Mouse (Mus musculus) heart, adult 9 months (tissue): ENCODE measurements around the gene Rpl36a.
"Not testable (repeated sequence)": the region's sequence is repeated elsewhere in the genome, so short reads cannot be mapped to it uniquely, and the experiment has no call there.

Experiments used
- DNase-seq, 2 experiments: peaks; one replicate each; pipeline ENCODE4 v3.0.0; 2022; ENCODE audit warnings: low spot score in 2 of 2

Rpl36a gene

DNA sequence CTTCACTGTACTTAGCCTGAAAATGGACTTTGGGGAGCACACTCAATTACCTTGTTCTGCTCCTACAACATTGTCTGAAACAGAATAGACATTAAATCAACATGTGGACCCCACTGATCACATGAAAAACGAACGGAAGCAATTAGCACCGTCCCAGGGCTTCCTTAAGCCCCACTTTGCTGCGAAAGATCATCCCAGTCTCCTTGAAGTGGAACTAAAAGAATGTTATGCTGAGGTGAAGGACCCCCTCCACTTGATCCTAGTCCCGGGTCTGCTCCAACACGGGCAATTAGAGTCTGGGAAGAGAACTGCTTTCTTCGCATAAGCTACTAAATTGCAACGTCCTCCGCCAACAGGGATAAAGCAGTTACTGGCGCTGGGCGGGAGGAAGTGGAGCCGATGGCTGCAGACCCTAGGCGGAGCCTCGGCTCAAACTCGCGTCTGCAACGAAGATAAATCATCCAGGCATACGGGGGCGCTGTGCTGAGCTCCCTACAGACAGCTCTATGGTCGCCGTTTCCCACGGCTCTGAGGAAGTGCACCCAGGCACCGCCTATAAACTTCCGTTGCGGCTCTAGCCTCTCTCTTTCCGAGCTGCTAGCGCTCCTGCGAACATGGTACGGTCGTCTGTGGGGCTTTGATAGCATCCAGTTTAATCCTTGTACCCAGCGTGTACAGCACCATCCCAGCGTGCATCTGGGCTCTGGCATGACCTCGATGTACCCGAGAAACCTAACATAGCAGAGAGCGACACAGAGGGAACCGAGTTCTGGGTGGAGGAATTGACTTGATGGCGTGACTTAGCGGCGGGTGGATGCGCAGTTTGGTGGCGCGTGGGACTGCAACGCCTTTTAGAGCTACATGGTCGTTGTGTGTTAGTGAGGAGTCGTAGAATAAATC lies at the start of gene Rpl36a:
Gene Rpl36a (plus strand): TSS at position 552 of the 900 bp plus-strand sequence.
- peak; percentile 84 to 89 for DNase-seq

DNA sequence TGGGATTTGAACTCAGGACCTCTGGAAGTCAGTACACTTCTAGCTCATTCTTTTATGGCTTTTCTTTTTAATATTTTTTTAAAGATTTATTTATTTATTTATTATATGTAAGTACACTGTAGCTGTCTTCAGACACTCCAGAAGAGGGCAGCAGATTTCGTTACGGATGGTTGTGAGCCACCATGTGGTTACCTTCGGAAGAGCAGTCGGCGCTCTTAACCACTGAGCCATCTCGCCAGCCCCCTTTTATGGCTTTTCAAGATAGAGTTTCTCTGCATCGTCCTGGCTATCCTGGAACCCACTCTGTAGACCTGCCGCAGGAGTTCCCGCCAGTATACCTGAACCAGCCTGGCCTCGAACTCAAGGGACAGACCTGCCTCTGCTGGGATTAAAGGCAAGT lies 45.7 kb upstream of the Rpl36a start:
- DNase-seq, result not testable (repeated sequence)

DNA sequence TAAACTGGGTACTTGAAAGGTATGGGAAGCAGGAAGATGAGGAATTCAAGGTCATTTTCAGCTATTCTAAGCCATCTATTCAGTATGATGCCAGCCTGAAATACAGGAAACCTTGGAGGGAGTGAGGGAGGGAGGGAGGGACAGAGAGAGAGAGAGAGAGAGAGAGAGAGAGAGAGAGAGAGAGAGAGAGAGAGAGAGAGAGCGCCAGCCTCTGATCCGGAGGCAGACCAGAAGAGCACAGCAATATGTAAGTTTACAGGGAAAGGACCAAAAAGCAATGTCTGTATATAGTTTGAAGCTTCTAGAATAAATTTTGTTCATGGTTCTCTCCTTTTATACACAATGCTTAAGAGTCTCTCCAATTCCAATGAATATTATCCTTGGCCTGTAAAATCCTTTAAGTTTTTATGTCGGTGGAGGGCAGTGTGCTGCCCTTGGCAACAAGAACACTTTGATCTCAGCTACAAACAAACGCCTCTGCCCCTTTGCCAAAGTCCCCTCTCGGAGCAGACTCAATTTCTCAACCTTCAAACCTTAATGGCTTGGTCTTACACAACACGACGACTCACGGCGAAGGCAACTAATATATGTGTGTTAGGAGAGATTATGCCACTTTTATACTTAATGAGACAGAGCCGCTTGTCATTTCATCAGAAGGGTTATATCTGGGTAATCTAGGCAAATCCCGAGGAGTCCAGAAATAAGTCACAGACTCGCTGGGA lies 44.9 kb upstream of the Rpl36a start:
- DNase-seq, result no peak

GRCm38 (mm10) chrX:134541145-134541954 lies 44.1 kb upstream of the Rpl36a start, which contains the start of gene Timm8a1:
Gene Timm8a1 (minus strand): TSS chrX:134541865.
- DNase-seq, result peak; percentile 49 to 59

DNA sequence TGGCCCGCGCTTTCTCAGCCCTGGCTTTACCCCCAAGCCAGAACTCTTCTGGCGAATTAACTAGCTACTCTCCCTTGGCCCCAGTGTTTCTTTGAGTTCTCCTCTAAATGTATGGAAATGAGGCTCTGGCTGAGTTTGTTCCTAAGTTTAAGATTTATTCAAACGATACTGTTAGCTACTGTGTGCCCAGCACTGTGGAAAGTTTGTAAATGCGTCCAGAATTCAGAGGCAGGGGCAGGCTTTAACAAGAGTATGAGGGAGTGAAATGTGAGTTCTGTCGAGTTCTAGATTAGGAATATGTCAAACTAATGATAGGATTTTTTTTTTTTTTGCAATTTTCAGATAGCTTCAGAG lies 43.5 kb upstream of the Rpl36a start:
- no peak for DNase-seq

DNA sequence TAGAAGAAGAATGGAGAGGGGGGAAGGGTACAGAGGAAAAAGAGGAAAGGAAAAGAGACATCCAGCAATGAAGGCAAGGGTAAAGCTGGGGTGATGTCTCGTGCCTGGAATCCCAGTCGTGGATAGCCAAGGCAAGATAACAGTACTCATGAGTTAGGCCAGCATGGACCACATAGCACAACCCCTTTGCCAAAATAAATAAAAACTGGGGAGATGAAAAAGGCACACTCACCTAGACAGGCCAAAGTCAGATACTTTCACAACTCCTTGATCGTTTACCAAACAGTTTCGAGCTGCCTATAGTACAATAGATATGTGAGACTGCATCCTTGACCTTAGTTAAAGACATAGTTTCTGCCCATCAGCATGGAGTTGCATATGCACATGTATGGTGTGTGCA lies 38.1 kb upstream of the Rpl36a start:
- no peak for DNase-seq

GRCm38 (mm10) chrX:134550903-134551302 lies 34.6 kb upstream of the Rpl36a start:
- peak in 1 of 2 experiments; percentile 19 for DNase-seq

DNA sequence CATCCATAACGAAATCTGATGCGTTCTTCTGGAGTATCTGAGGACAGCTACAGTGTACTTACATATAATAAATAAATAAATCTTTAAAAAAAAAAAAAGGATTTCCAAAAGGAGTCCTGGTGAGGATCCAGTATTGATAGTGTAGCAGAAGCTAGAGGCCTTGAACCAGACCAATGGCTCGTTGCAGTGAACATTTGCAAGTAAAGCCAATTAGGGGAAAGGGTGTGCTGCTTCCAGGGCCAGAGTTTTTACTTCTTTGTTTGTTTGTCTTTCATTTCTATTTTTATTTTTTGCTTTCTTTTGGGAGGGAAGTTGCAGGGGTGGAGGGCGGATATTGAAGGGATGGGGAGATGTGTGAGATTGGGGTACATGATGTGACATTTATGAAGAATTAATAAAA lies 32.1 kb upstream of the Rpl36a start:
- no peak for DNase-seq

DNA sequence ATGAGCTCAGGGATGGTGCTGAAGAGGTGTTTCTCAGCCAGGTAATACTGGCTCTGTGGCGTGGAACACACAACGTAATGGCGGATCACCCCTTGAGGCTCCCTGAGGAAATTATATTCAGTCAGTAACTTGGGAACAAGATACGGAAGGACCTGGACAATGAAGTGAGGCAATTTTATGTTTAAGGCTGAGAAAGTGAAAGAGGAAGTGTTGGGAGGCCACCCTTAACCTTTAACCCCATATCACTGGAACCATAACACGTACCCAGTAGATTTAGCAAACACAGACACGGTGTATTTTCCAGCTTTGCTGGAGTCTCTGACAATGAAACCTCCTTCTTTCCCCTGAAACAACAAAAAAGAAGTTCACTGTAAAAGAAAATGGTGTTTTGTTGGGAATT lies 31.0 kb upstream of the Rpl36a start:
- DNase-seq, result no peak

DNA sequence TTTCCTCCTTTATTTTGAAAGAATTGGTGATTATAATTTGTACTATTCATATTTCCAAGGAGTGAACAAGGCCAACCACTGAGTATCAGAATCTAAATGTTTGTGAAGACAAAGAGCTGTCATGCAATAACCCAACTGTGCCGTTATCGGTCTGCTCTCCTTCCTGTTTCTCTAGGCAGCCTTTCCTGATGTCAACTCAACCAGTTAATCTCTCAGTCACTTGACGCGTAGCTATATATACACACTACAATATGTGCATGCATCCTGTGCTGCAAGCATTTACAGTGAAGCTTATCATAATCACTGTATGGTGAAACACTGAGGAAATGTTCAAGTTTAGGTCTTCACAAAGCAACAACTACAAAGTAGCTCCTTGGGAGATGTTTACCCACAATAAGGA lies 21.1 kb upstream of the Rpl36a start:
- DNase-seq, result no peak

DNA sequence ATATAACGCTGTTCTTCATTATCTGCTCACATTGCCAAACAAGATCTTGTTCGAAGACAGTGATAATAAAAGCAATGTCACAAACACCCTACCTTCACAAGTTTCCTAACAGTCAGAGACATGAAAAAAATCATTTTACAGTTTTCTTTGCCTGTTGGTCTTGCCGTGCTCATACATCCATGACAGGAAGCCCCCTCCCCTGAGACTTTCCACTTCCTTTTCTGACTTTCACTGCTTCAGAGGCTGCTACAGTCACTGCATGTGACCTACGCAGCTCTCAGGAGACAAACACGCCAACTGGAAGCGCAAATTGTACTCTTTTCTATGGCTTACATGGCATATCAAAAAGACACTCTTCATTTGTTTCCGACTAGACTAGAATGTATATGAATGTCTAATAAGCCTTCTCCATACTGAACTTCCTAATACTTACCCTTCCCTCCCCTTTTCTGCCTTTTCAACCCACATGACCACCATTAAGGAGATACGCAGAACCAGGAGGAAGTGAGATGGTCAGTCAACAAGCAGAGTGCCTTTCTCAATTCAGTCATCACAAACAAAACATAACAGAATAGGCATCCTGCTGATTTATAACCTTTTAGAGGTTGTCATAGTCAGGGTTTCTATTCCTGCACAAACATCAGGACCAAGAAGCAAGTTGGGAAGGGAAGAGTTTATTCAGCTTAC lies 18.8 kb upstream of the Rpl36a start:
- DNase-seq, result no peak

DNA sequence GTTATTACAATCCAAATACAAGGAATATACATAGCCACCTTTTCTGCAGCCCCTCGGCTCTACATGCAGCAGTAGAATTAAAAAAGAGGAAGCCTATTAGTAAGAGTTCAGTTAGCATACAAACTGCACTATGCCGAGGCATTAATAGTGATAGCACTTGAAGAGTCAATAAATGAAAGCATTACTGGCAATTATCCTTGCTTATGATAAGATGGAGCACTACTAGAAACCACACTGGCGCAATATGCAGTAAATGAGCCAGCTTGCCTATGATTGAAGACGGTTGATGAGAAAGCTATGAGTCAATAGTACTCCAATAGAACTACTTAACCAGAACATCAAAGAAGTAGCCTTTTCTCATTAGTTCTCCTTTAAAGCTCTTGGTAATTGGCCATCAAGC lies 7.6 kb upstream of the Rpl36a start:
- DNase-seq, result no peak

GRCm38 (mm10) chrX:134580528-134581305 lies 4.7 kb upstream of the Rpl36a start:
- DNase-seq, result no peak

- no peak for DNase-seq
Observed at GRCm38 (mm10) chrX:134582270-134582669, 3.2 kb upstream of the Rpl36a start.

- DNase-seq, result no peak
Observed at GRCm38 (mm10) chrX:134582888-134583669, 2.4 kb upstream of the Rpl36a start, which contains the start of gene Btk. Gene Btk (minus strand): TSS chrX:134583570.

GRCm38 (mm10) chrX:134586447-134586846 lies 993 bp downstream of the Rpl36a start:
- DNase-seq, result no peak

GRCm38 (mm10) chrX:134588261-134588660 lies 2.8 kb downstream of the Rpl36a start:
- no peak for DNase-seq

GRCm38 (mm10) chrX:134588997-134589396 lies 3.5 kb downstream of the Rpl36a start:
- no peak for DNase-seq

DNA sequence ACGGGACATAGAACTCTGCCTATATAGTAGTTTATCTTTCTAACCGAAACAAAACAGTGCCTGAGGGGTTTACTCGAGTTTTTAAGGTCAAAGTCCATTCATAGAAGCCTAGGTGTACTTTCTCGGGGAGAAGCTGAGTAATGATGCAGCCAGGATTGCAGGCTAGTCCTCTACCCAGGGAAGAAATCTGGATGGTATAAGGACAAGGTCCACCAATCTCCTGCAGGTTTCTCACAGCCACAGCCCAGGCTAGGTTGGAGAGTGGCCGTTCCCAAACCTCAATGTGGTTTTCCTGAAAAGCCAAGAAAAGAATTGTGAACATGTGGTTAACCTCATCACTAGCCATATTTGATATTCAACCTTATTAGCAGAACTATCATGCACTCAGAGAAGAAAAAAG lies 4.4 kb downstream of the Rpl36a start:
- no peak for DNase-seq
